Mouse (Mus musculus): ENCODE results near the gene Dph5. TPM values are rescaled to one million over a fixed set of nuclear protein-coding genes. Genes with fewer than 3 reads are reported as not detected.

The Dph5 gene
- total RNA-seq (2012; rRNA removed) = 37.0 and 41.4 TPM in 2 replicates
- total RNA-seq (2014; rRNA removed) = 70.0 and 74.3 TPM in 2 replicates
- 54.1 and 55.1 TPM in 2 replicates for polyA plus RNA-seq (2012; ENCODE audit: insufficient read length, low read depth)

GRCm38 (mm10) chr3:115887427-115888309, at the start of gene Dph5:
Dph5 (plus strand) TSS chr3:115887837.
- Histone ChIP-seq H3K79me2 (replicated peaks; ENCODE audit: control insufficient read depth, extremely low read depth, insufficient read depth, poor library complexity, severe bottlenecking) (peaks cover 11% of the 10 kb centered on the region), H3K4me1 (ENCODE audit: control insufficient read depth in 1 of 2, insufficient read depth in 2 of 2) (peaks cover 0 to 46% of the 10 kb centered on the region in 2 experiments; a peak in 1 of 4 replicates), H3K36me3 (replicated peaks in 1 of 2; ENCODE audit: control insufficient read depth in 1 of 2, insufficient read depth in 1 of 2, low read length in 1 of 2) (peaks cover 0 to 33% of the 10 kb centered on the region in 2 experiments), H3K4me3 (replicated peaks in 1 of 3; ENCODE audit: low read depth in 2 of 3, low read length in 2 of 3, poor library complexity in 1 of 3) (peak within 1 kb of the TSS; percentile 58 to 95 (median 85)), H3K4me2 (ENCODE audit: insufficient read depth, low read depth, poor library complexity, severe bottlenecking) (peak within 1 kb of the TSS; percentile 77), H3K27me3 (replicated peaks) (no peaks in the 10 kb centered on the region), H3K9me3 (replicated peaks; ENCODE audit: low read length) (no peaks in the 10 kb centered on the region), H3K9ac (ENCODE audit: insufficient read depth, low read depth) (peak within 1 kb of the TSS; percentile 89), H3K27ac (ENCODE audit: insufficient read depth, low read depth) (peak within 1 kb of the TSS; percentile 62)
- DNase-seq (ENCODE audit: extremely low read depth) = peak; percentile 95
- in situ Hi-C loops (cut with MboI; ENCODE audit: low pct_ligation_motif_present, low pct_unique_long_range_greater_than_20kb, low sequenced_read_pairs) (loop anchor here (10.0 kb wide), 1 partner anchor 73 kb away; no protein-coding TSS in a partner anchor), dilution Hi-C loops (cut with MboI; ENCODE audit: extremely low pct_ligation_motif_present, extremely low pct_unique_long_range_greater_than_20kb, low sequenced_read_pairs) (no loop called here)
- TF ChIP-seq MXI1 (IDR thresholded peaks at IDR 0.05; ENCODE audit: low read depth, low read length) (peak; percentile 100), USF1 (IDR thresholded peaks at IDR 0.05; ENCODE audit: low read depth, low read length) (peak; percentile 40), POLR2A (IDR thresholded peaks at IDR 0.05; ENCODE audit: low read depth, low read length) (peak; percentile 88), MAZ (IDR thresholded peaks at IDR 0.05; ENCODE audit: low read depth, low read length) (no peak; the same call in 1 of the 2 replicates), BHLHE40 (IDR thresholded peaks at IDR 0.05; ENCODE audit: low read depth, low read length) (peak; percentile 3; the same call in 1 of the 2 replicates), TBP (conservative IDR thresholded peaks at IDR 0.05; ENCODE audit: low read depth, low read length) (peak; percentile 95), EP300 (IDR thresholded peaks at IDR 0.05; ENCODE audit: low read length) (no peak), CHD2 (IDR thresholded peaks at IDR 0.05; ENCODE audit: low read length) (peak; percentile 55; the same call in 1 of the 2 replicates), USF2 (conservative IDR thresholded peaks at IDR 0.05; ENCODE audit: low read depth, low read length) (0 out of 2 replicates have a peak, but pooled peaks have one; percentile 10), HCFC1 (IDR thresholded peaks at IDR 0.05; ENCODE audit: low read depth, low read length) (peak; percentile 92), ELF1 (IDR thresholded peaks at IDR 0.05; ENCODE audit: low read depth, low read length) (peak; percentile 99), GABPA (IDR thresholded peaks at IDR 0.05; ENCODE audit: insufficient replicate concordance, low read depth, low read length) (peak; percentile 46; the same call in 1 of the 2 replicates), CHD1 (IDR thresholded peaks at IDR 0.05; ENCODE audit: low read depth, low read length) (no peak), ETS1 (conservative IDR thresholded peaks at IDR 0.05; ENCODE audit: low read depth, low read length) (peak; percentile 6; the same call in 1 of the 2 replicates), SMC3 (IDR thresholded peaks at IDR 0.05; ENCODE audit: low read depth, low read length) (peak; percentile 15; the same call in 1 of the 2 replicates), NELFE (IDR thresholded peaks at IDR 0.05; ENCODE audit: low read depth, low read length) (peak; percentile 84), MEF2A (IDR thresholded peaks at IDR 0.05; ENCODE audit: borderline replicate concordance, low read depth, low read length) (peak; percentile 56; the same call in 1 of the 2 replicates), E2F4 (IDR thresholded peaks at IDR 0.05; ENCODE audit: insufficient replicate concordance, low read depth, low read length) (no peak), ZMIZ1 (IDR thresholded peaks at IDR 0.05; ENCODE audit: low read depth, low read length) (peak; percentile 83; the same call in 1 of the 2 replicates), JUN (IDR thresholded peaks at IDR 0.05; ENCODE audit: insufficient read depth, low read depth, low read length) (no peak), NRF1 (IDR thresholded peaks at IDR 0.05; ENCODE audit: low read depth, low read length) (no peak), ZKSCAN1 (IDR thresholded peaks at IDR 0.05; ENCODE audit: borderline replicate concordance, low read depth, low read length) (no peak), POLR2AphosphoS2 (IDR thresholded peaks at IDR 0.05; ENCODE audit: low read depth, low read length) (peak; percentile 63; the same call in 1 of the 2 replicates), MAFK (IDR thresholded peaks at IDR 0.05; ENCODE audit: insufficient replicate concordance, low read length) (no peak), MAX (IDR thresholded peaks at IDR 0.05; ENCODE audit: low read length) (peak; percentile 97), IRF4 (IDR thresholded peaks at IDR 0.05; ENCODE audit: low read depth, low read length) (no peak; the same call in 1 of the 2 replicates), JUND (conservative IDR thresholded peaks at IDR 0.05; ENCODE audit: low read depth, low read length) (0 out of 2 replicates have a peak, but pooled peaks have one; percentile 12), TCF12 (IDR thresholded peaks at IDR 0.05; ENCODE audit: low read depth, low read length) (peak; percentile 92), SIN3A (IDR thresholded peaks at IDR 0.05; ENCODE audit: low read length) (peak; percentile 98), MYC (IDR thresholded peaks at IDR 0.05; ENCODE audit: low read depth, low read length) (peak; percentile 100), KAT2A (IDR thresholded peaks at IDR 0.05; ENCODE audit: insufficient replicate concordance, low read length) (peak; percentile 93; the same call in 1 of the 2 replicates), RCOR1 (conservative IDR thresholded peaks at IDR 0.05; ENCODE audit: low read depth, low read length) (0 out of 2 replicates have a peak, but pooled peaks have one; percentile 72), CTCF (conservative IDR thresholded peaks at IDR 0.05 in 1 of 2, IDR thresholded peaks at IDR 0.05 in 1 of 2; ENCODE audit: low read depth in 2 of 2, low read length in 2 of 2) (no peak)
